Mouse (Mus musculus): ENCODE measurements at regions not wholly inside any gene's neighbourhood (a gene's known extent, or its start where the extent isn't known, plus 50 kb on each side); places are given as distances from the start of the nearest gene placed in this dataset.
"Not testable (repeated sequence)": the region's sequence is repeated elsewhere in the genome, so short reads cannot be mapped to it uniquely, and the experiment has no call there.

DNA sequence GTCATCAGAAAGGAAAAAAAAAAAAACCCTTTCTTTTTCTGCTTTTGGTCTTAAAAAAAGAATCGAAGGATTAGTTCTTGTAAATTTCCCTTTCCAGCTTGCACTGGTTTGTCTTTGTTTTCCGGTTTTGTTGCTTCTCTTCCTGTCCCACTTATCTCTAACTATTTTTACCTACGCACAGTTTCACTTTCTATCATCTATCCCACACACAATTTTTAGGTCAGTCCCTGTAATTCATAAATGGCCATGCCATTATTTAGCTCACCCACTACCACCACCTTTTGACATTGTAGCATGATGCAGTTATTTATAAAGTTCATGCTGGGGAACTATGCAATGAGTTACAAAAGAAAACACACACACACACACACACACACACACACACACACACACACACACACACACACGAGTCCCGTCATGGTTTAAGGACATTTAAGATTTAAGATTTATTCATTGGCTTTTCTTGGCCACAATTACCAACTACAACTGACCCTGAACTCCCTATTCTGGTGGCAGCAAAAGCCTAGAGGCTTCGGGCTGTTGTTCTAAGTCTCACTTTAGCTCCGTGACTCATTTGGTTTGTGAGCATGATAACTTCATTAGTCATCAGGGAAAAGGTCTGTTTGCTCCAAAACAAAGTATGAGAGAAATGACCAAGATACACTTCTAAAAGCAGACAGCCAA, 164.6 kb upstream of the Gm10131 start:
- ATAC-seq (ENCODE audit: insufficient number of reproducible peaks, low FRiP score, low TSS enrichment, low read depth) (no peak), DNase-seq (ENCODE audit: low spot score) (no peak)
- WGBS = 84% methylated on average over 7 of the region's 7 CpGs
- no peaks in the 10 kb centered on the region for H3K4me1 ChIP-seq (ENCODE audit: control insufficient read depth, insufficient read depth, low read length)
- no peaks in the 10 kb centered on the region for H3K27me3 ChIP-seq (ENCODE audit: control insufficient read depth, insufficient read depth, low read length)
- no peak overlapping the region for H3K27ac ChIP-seq (replicated peaks; ENCODE audit: low read depth, low read length)
- H3K4me2 ChIP-seq (ENCODE audit: low read depth, severe bottlenecking) = no peak overlapping the region
- H3K9ac ChIP-seq (ENCODE audit: low read length) = no peak overlapping the region
- H3K9me3 ChIP-seq (ENCODE audit: control insufficient read depth, low read length) = no peaks in the 10 kb centered on the region
- H3K4me3 ChIP-seq (ENCODE audit: low read depth, low read length) = no peak overlapping the region
- no peaks in the 10 kb centered on the region for H3K36me3 ChIP-seq (ENCODE audit: control insufficient read depth, insufficient read depth, low read length)

GRCm38 (mm10) chr8:34274796-34275195, 163.3 kb upstream of the Gm10131 start:
- DNase-seq (ENCODE audit: low spot score); H3K4me2 ChIP-seq (ENCODE audit: low read depth, severe bottlenecking); H3K9ac ChIP-seq (ENCODE audit: low read length); H3K27me3 ChIP-seq (ENCODE audit: control insufficient read depth, insufficient read depth, low read length); ATAC-seq (ENCODE audit: insufficient number of reproducible peaks, low FRiP score, low TSS enrichment, low read depth); H3K4me3 ChIP-seq (ENCODE audit: low read depth, low read length); H3K9me3 ChIP-seq (ENCODE audit: control insufficient read depth, low read length); H3K4me1 ChIP-seq (ENCODE audit: control insufficient read depth, insufficient read depth, low read length); H3K36me3 ChIP-seq (ENCODE audit: control insufficient read depth, insufficient read depth, low read length); H3K27ac ChIP-seq (replicated peaks; ENCODE audit: low read depth, low read length): not testable (repeated sequence)
- WGBS = 95% methylated on average over 2 of the region's 2 CpGs

DNA sequence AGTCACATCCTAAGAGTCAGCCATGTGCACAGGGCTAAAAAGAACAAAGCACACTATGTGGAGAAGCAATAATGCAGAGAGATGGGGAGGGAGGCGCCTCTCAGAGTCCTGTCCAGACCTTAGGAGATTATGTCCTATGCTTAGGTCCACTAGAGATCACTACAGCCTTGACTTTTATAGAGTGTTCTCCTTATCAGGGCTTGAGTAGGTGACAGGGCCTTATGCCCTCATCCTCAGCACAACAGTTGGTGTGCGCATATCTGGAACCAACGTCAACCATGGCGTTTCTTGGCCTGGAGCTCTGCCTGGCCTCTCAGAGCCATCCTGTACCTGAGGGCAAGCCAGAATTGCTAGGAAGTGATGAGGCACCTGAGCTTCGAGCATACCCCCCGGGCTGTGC, 162.6 kb upstream of the Gm10131 start:
- no peaks in the 10 kb centered on the region for H3K4me1 ChIP-seq (ENCODE audit: control insufficient read depth, insufficient read depth, low read length)
- no peaks in the 10 kb centered on the region for H3K36me3 ChIP-seq (ENCODE audit: control insufficient read depth, insufficient read depth, low read length)
- H3K4me3 ChIP-seq (ENCODE audit: low read depth, low read length) = no peak overlapping the region
- WGBS = 88% methylated on average over 6 of the region's 6 CpGs
- H3K4me2 ChIP-seq (ENCODE audit: low read depth, severe bottlenecking) = no peak overlapping the region
- no peaks in the 10 kb centered on the region for H3K9me3 ChIP-seq (ENCODE audit: control insufficient read depth, low read length)
- no peaks in the 10 kb centered on the region for H3K27me3 ChIP-seq (ENCODE audit: control insufficient read depth, insufficient read depth, low read length)
- no peak overlapping the region for H3K27ac ChIP-seq (replicated peaks; ENCODE audit: low read depth, low read length)
- DNase-seq (ENCODE audit: low spot score) (no peak), ATAC-seq (ENCODE audit: insufficient number of reproducible peaks, low FRiP score, low TSS enrichment, low read depth) (no peak)
- H3K9ac ChIP-seq (ENCODE audit: low read length) = no peak overlapping the region

DNA sequence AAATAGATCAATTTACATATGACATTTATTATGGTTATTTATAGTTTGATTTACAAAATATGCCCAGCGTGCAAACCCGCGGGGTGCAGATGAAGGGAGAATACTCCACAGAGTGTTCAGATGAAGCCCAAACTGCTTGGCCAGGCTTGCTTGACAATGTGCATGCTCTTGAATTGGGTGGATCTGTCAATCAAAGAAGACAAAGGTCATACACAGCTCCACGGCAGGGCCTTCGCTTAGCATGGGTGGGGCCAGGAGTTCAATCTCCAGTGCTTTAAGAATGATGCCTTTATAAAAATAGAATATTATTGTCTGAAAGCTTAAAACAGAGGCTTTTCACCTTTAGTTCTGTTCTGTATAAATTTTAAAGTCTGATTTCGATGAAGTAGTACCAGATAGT, 158.3 kb upstream of the Gm10131 start:
- DNase-seq (ENCODE audit: low spot score) (no peak), ATAC-seq (ENCODE audit: insufficient number of reproducible peaks, low FRiP score, low TSS enrichment, low read depth) (no peak)
- no peaks in the 10 kb centered on the region for H3K27me3 ChIP-seq (ENCODE audit: control insufficient read depth, insufficient read depth, low read length)
- no peak overlapping the region for H3K27ac ChIP-seq (replicated peaks; ENCODE audit: low read depth, low read length)
- no peaks in the 10 kb centered on the region for H3K36me3 ChIP-seq (ENCODE audit: control insufficient read depth, insufficient read depth, low read length)
- H3K4me3 ChIP-seq (ENCODE audit: low read depth, low read length) = no peak overlapping the region
- no peak overlapping the region for H3K4me2 ChIP-seq (ENCODE audit: low read depth, severe bottlenecking)
- WGBS = 92% methylated on average over 6 of the region's 6 CpGs
- no peaks in the 10 kb centered on the region for H3K9me3 ChIP-seq (ENCODE audit: control insufficient read depth, low read length)
- H3K9ac ChIP-seq (ENCODE audit: low read length) = no peak overlapping the region
- H3K4me1 ChIP-seq (ENCODE audit: control insufficient read depth, insufficient read depth, low read length) = no peaks in the 10 kb centered on the region

DNA sequence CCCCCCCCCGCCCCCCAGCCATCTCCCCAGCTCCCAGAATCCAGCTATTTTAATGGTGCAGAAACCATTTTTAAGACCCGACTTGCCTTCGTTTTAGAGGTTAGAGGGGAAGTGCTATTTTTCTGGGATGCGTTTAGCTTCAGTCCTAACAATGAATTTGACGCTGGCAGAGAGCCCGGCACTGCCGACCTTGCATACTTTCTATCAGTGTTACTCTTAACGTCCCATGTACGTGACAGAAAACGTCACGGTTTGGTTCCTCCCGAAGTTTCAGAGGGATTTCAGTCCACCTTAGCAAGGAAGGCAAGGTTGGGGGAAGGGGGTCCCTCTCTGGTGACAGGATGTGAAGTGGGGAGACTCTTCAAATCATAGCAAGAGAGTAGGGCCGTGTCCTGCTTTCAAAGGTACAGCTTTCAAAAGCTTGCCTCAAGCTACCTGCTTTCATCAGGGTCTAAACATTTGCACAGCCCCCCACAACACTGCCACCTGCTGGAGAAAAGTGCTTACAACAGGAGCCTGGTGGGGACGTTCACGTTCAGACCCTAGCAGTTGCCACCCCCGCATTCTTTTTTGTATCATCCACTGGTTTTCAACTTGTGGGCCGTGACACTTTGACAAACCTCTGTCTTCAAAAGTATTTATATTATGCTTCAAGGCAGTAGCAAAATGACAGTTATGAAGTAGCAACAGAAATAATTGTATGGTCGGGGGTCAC, 157.4 kb upstream of the Gm10131 start:
- Histone ChIP-seq H3K27ac (replicated peaks; ENCODE audit: low read depth, low read length) (no peak overlapping the region), H3K4me3 (ENCODE audit: low read depth, low read length) (no peak overlapping the region), H3K9me3 (ENCODE audit: control insufficient read depth, low read length) (no peaks in the 10 kb centered on the region), H3K4me2 (ENCODE audit: low read depth, severe bottlenecking) (no peak overlapping the region), H3K27me3 (ENCODE audit: control insufficient read depth, insufficient read depth, low read length) (no peaks in the 10 kb centered on the region), H3K4me1 (ENCODE audit: control insufficient read depth, insufficient read depth, low read length) (no peaks in the 10 kb centered on the region), H3K36me3 (ENCODE audit: control insufficient read depth, insufficient read depth, low read length) (no peaks in the 10 kb centered on the region), H3K9ac (ENCODE audit: low read length) (no peak overlapping the region)
- no peak for ATAC-seq (ENCODE audit: insufficient number of reproducible peaks, low FRiP score, low TSS enrichment, low read depth)
- 94% methylated on average over 18 of the region's 18 CpGs for WGBS
- DNase-seq (ENCODE audit: low spot score) = no peak

- no peak overlapping the region for H3K9ac ChIP-seq (ENCODE audit: low read length)
- H3K36me3 ChIP-seq (ENCODE audit: control insufficient read depth, insufficient read depth, low read length) = no peaks in the 10 kb centered on the region
- no peak overlapping the region for H3K4me2 ChIP-seq (ENCODE audit: low read depth, severe bottlenecking)
- no peak for ATAC-seq (ENCODE audit: insufficient number of reproducible peaks, low FRiP score, low TSS enrichment, low read depth)
- no peak overlapping the region for H3K4me3 ChIP-seq (ENCODE audit: low read depth, low read length)
- H3K9me3 ChIP-seq (ENCODE audit: control insufficient read depth, low read length) = no peaks in the 10 kb centered on the region
- no peaks in the 10 kb centered on the region for H3K4me1 ChIP-seq (ENCODE audit: control insufficient read depth, insufficient read depth, low read length)
- DNase-seq (ENCODE audit: low spot score) = no peak
- no peak overlapping the region for H3K27ac ChIP-seq (replicated peaks; ENCODE audit: low read depth, low read length)
- 91% methylated on average over 2 of the region's 2 CpGs for WGBS
- no peaks in the 10 kb centered on the region for H3K27me3 ChIP-seq (ENCODE audit: control insufficient read depth, insufficient read depth, low read length)
Measured at GRCm38 (mm10) chr8:34254978-34255377, 143.4 kb upstream of the Gm10131 start.

- Histone ChIP-seq H3K27ac (replicated peaks; ENCODE audit: low read depth, low read length) (no peak overlapping the region), H3K4me3 (ENCODE audit: low read depth, low read length) (no peak overlapping the region), H3K36me3 (ENCODE audit: control insufficient read depth, insufficient read depth, low read length) (no peaks in the 10 kb centered on the region), H3K9me3 (ENCODE audit: control insufficient read depth, low read length) (no peaks in the 10 kb centered on the region), H3K4me1 (ENCODE audit: control insufficient read depth, insufficient read depth, low read length) (no peaks in the 10 kb centered on the region), H3K27me3 (ENCODE audit: control insufficient read depth, insufficient read depth, low read length) (no peaks in the 10 kb centered on the region), H3K4me2 (ENCODE audit: low read depth, severe bottlenecking) (no peak overlapping the region), H3K9ac (ENCODE audit: low read length) (no peak overlapping the region)
- DNase-seq (ENCODE audit: low spot score) = no peak
- WGBS = 87% methylated on average over 7 of the region's 7 CpGs
- no peak for ATAC-seq (ENCODE audit: insufficient number of reproducible peaks, low FRiP score, low TSS enrichment, low read depth)
Measured at GRCm38 (mm10) chr8:34251934-34252333, 140.4 kb upstream of the Gm10131 start.

GRCm38 (mm10) chr8:34239346-34239900, 127.9 kb upstream of the Gm10131 start:
- no peak overlapping the region for H3K9ac ChIP-seq (ENCODE audit: low read length)

More at GRCm38 (mm10) chr8:34239346-34239900, 127.9 kb upstream of the Gm10131 start:
- H3K9me3 ChIP-seq (ENCODE audit: control insufficient read depth, low read length) = no peaks in the 10 kb centered on the region
- H3K4me2 ChIP-seq (ENCODE audit: low read depth, severe bottlenecking) = no peak overlapping the region
- DNase-seq (ENCODE audit: low spot score) (no peak), ATAC-seq (ENCODE audit: insufficient number of reproducible peaks, low FRiP score, low TSS enrichment, low read depth) (no peak)
- H3K36me3 ChIP-seq (ENCODE audit: control insufficient read depth, insufficient read depth, low read length) = no peaks in the 10 kb centered on the region
- no peaks in the 10 kb centered on the region for H3K4me1 ChIP-seq (ENCODE audit: control insufficient read depth, insufficient read depth, low read length)
- WGBS = 94% methylated on average over 6 of the region's 6 CpGs
- no peak overlapping the region for H3K27ac ChIP-seq (replicated peaks; ENCODE audit: low read depth, low read length)
- no peak overlapping the region for H3K4me3 ChIP-seq (ENCODE audit: low read depth, low read length)
- H3K27me3 ChIP-seq (ENCODE audit: control insufficient read depth, insufficient read depth, low read length) = no peaks in the 10 kb centered on the region
